Mouse (Mus musculus): ENCODE results near the gene Cbln1. TPM values are rescaled to one million over a fixed set of nuclear protein-coding genes. Genes with fewer than 3 reads are reported as not detected.

Gene Cbln1
- total RNA-seq, 2 experiments from 2014 or later, result 0.61 TPM; not detected in 1

Other genes starting within 250 kb of the Cbln1 start
- not detected in 2 replicates for gene 4933402J07Rik, start 91.2 kb upstream of the Cbln1 start, total RNA-seq (2015; ENCODE audit: low replicate concordance)
- not detected in 2 replicates for gene 4933402J07Rik, start 91.2 kb upstream of the Cbln1 start, total RNA-seq (2017; ENCODE audit: low replicate concordance)